Mouse (Mus musculus): ENCODE measurements around the gene Fhl2.

The Fhl2 gene

GRCm38 (mm10) chr1:43196661-43197241, at the start of gene Fhl2:
Fhl2 (minus strand) TSS chr1:43196984.
- no peak for DNase-seq

DNA sequence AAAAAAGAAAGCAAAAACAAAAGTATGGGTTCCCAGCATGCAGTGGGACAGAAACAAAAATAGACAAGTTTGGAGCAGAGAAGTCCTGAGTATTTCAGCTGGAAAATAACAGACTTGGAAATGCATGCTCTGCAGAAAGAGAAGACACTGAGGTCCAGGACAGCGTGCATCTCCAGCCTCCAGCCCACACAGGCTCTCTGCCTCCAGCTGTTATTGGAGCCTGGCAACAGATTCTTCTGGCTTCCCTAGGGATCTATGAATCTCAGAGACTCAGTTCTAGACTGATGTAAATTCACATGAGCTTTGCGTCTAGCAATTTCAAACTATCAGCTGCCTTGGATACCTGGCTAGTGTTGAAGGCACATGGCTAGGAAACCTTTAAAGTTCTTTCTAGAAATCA, 48.2 kb upstream of the Fhl2 start:
- DNase-seq, result no peak

- DNase-seq, result no peak
Measured at GRCm38 (mm10) chr1:43241208-43241607, 44.4 kb upstream of the Fhl2 start.

- no peak for DNase-seq
Measured at GRCm38 (mm10) chr1:43239796-43240313, 43.1 kb upstream of the Fhl2 start.

- DNase-seq, result no peak
Measured at GRCm38 (mm10) chr1:43238471-43238870, 41.7 kb upstream of the Fhl2 start.

DNA sequence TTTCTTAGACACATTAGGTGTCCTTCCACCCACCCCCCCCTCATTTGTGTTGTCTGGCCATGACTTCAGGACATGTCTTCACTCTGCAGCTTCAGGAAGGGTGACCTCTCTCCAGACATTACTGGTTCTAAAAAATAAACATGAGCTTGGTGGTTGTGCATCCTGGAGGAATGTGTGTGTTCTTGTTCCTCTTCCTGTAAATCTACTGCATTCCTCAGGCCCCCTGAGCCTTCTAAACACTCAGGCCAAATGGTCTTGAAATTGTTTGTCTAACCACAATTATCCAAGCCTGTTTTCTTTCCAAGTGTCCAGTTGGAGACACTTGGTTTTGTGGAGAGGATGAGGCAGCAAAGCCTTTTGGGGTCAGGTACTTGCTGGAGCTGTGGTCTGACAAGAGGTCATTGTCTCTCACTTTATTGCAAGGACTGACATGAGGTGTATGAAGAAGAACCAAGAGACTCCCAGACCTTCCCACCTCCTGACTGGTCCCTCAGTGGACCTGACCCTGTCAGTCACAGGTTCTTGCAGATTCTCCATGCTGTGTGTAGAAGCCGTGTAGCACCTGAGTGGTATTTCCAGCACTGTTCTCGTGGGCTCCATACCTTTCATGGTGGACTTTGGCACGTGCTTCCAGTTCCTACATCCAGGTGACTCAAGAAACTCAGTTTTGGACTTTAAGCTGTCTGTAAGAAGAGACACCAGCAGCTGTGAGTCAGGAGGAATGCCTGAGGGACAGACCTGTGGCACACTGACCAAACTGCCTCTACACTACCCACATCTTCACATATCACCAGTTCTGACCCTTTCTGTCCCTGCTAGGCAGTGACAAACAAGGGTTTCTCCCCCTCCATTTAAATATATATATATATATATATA, 40.8 kb upstream of the Fhl2 start:
- DNase-seq, result no peak

DNA sequence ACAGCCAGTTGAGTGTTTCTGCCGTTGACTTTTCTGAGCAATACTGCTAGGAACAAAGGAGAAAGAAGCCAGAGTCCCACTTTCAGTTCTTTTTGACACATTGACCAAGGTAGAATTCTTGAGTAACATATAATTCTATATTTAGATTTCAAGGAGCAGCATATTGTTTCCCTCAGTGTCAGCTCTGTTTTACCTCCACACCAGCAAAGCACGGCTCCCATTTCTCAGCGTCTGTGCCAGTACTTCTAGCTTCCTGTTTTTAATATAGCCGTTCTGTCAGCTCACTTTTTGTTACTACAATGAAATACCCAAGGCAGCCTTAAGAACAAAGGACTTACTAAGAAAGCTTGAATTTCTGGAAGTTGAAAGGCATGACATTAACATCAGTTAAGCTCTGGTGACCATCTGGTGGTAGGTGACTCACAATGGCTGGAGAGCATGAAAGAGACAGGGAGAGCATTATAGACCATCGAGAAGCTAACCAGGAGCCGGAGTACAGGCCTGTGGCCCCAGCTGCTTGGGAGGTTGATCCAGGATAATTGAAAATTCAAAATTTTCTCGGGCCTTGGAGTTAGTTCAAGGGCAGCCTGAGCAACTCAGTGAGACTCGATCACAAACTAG, 28.9 kb upstream of the Fhl2 start:
- DNase-seq, result no peak

- no peak for DNase-seq
Measured at GRCm38 (mm10) chr1:43224943-43225342, 28.2 kb upstream of the Fhl2 start.

DNA sequence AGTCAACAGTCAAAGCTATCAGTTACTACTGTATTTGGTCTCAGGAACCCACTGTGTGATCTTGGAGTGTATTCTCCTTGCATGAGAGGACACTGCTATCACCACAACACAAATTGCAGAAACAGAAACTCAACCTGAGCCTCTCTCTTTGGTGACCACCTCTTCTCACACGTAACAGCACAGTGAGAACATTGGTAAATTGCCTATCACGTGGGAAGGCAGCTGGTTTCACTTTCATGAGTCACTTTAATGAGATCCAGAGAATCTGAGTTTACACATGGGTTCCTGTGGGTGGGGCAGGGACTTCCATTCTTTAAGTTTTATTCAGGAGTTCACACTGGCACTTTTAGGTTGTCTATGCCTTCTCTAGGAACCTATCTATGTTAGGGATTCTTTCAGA, 27.4 kb upstream of the Fhl2 start:
- no peak for DNase-seq

DNA sequence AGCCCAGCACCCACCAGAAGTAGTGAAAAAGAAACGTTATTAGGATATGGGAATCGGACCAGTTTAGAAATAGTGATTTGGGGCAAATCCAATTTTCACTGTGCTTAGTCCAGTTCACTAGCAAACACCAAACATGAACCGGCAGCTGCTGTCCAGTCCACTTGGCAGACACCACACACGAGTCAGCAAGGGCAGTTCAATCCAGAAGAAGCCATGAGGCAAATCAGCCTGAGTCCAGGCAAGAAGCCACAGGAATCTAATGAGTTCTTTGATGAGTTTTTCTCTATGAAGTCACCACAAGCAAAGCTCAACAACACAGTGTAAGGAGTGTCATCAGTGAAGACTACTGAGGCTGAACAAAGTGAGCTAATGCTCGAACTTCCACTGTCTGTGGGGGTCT, 26.3 kb upstream of the Fhl2 start:
- no peak for DNase-seq

DNA sequence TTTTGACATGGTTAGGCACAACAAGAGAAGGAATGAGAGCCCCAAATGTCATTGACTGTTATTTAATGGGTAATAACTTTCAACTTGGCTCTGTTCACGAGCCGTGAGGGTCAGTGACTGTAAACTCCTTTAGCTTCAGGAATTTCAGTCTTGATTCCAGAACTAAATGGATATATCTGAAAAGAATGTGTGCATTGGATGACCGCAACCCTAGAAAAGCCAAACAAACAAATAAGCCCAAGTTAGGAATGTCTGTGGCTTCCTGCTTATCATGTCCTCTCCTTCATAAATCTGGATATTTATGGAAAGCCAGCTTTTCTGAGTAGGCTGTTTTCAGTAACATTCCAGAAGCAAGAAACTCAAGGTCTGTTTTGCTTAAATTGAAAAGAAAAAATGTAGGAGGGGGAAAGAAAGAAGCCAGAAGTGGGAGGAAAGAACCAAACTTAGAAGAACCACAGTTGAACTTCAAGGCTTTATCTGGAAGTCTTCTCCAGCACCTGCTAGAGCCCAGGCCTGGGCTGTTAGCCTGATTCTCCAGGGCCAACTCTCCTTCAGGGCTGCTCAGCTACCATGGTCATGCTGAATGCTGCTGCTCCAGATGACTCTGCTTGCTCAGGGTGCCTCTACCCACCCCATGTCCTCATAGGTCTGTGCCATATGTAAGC, 21.4 kb upstream of the Fhl2 start:
- no peak for DNase-seq

- DNase-seq, result no peak
Measured at GRCm38 (mm10) chr1:43215601-43216000, 18.8 kb upstream of the Fhl2 start.

GRCm38 (mm10) chr1:43211274-43211673, 14.5 kb upstream of the Fhl2 start:
- no peak for DNase-seq

GRCm38 (mm10) chr1:43210285-43210684, 13.5 kb upstream of the Fhl2 start:
- no peak for DNase-seq

DNA sequence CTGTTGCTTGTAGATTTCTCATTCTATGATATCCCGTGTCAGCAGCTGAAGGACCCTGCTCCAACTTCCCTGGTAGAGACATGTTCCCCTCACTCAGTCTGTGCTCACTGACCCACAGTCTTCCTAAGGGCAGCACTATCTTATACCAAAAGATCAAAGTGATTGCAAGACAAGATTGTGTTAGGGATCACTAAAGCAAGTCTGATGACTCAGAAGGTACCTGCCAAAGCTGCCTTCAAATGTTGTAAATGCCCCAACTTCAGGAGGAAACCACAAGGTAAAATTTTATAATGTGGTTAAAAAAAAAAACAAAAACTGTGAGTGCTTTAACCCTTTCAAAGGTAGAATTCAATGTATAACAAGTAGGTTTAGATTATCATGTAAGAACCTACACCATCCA, 10.4 kb upstream of the Fhl2 start:
- DNase-seq, result no peak

DNA sequence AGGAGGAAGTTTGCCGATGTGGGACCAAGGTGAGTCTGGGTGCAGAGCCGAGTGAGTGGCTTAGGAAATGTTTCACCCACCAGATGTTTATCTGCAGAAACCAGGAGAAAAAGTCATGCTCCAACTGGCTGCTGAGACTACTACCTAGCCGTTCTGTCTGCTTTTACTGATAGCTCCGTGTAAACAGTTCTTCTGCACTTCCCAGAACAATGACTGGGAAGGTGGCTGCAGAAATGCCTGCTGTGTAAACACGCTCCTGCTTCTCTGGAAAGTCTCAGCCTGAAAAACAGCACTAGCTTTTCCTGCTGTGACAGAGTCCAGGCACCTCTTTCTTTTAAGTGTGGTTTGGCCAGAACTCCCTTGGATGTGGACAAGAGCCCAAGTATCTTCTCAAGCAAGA, 6.5 kb upstream of the Fhl2 start:
- DNase-seq, result no peak

- DNase-seq, result no peak
Measured at GRCm38 (mm10) chr1:43202226-43202625, 5.4 kb upstream of the Fhl2 start.

DNA sequence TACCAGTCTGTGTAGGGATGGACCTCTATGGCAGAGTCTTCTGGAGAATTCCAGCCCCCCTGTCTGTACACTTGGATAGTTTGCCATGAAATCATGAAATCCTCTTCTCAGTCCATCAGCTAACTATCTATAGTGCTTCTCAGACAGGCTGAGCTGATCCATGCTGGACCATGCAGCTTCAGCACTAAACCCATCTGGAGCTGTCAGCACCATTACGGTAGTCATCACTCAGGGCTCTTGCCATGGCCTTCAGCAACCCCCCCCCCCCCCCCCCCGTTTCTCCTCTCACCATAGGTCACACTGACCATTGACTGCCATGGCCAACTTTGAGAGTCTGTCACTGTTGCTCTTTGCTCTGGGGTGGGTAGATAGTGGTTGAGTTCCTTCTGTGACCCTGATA, 5.0 kb upstream of the Fhl2 start:
- DNase-seq, result no peak

- no peak for DNase-seq
Measured at GRCm38 (mm10) chr1:43199867-43200240, 3.1 kb upstream of the Fhl2 start.

DNA sequence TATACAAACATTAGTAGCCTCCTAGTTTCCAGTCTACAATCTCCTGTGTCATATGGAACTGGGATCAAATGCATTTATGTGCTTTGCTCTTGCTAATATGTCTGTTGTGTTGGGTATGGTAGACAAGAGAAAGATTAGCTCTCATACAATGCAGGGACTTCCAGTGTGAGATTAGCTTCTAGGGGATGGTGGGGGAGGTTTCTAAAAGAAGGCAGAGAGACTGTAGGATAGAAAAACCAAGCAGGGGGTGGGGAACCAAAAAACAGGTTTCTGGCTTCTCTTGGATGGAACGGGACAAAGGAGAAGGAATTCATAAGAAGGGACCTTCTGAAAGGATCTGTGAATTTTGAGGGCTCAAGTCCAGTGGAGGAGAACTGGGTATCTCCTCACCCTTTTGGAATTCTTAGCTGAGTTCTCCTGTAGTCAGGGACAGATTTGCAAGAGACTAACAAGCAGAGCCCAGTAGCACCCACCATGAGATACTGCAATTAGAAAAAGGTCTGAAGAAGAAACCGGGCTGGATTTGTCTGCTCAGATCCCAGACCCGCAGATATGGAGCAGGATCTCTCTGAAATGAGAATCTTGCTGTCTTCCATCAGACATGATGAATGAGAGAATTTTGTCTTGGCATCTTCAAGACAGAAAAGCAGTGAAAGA, 2.6 kb upstream of the Fhl2 start:
- no peak for DNase-seq

- no peak for DNase-seq
Measured at GRCm38 (mm10) chr1:43196059-43196458, 725 bp downstream of the Fhl2 start.

- DNase-seq, result no peak
Measured at GRCm38 (mm10) chr1:43193423-43193822, 3.4 kb downstream of the Fhl2 start.

GRCm38 (mm10) chr1:43192471-43192870, 4.3 kb downstream of the Fhl2 start:
- no peak for DNase-seq
